Mouse (Mus musculus) forebrain, postnatal 0 days (tissue): ENCODE data around the gene Mis18bp1. TPM values are rescaled to one million over a fixed set of nuclear protein-coding genes. Genes with fewer than 3 reads are reported as not detected.
"Not testable (repeated sequence)": the region's sequence is repeated elsewhere in the genome, so short reads cannot be mapped to it uniquely, and the experiment has no call there.

Experiments
- ATAC-seq: fragments of 200-750 bp; cut with Nextera tagmentation; 2 replicates; pipeline ENCODE4 v1.8.0; 2017; ENCODE audit warnings: mild to moderate bottlenecking, moderate library complexity
- DNase-seq: peaks from one replicate; pipeline ENCODE4 v3.0.0-alpha.2; 2015
- H3K27ac ChIP-seq: fragments of 300-500 bp; sonication (generic); 2 replicates; pipeline ENCODE4 v1.5.1; 2014; ENCODE audit warnings: low read depth, mild to moderate bottlenecking, antibody characterized with exemption, low read length, moderate library complexity, mixed read lengths
- H3K27me3 ChIP-seq: fragments of 300-500 bp; sonication (generic); 2 replicates; pipeline ENCODE4 v1.6.1; 2014; ENCODE audit warnings: mild to moderate bottlenecking, low read length, mixed read lengths; ENCODE audit not compliant: insufficient read depth
- H3K36me3 ChIP-seq: fragments of 300-500 bp; sonication (generic); 2 replicates; pipeline ENCODE4 v1.6.1; 2014; ENCODE audit warnings: mild to moderate bottlenecking, moderate library complexity; ENCODE audit not compliant: insufficient read depth
- H3K4me1 ChIP-seq: fragments of 300-500 bp; sonication (generic); 2 replicates; pipeline ENCODE4 v1.6.1; 2014; ENCODE audit warnings: antibody characterized with exemption; ENCODE audit not compliant: insufficient read depth
- H3K4me2 ChIP-seq: fragments of 300-500 bp; sonication (generic); 2 replicates; pipeline ENCODE4 v1.6.1; 2014; ENCODE audit warnings: low read depth, mild to moderate bottlenecking, moderate library complexity
- H3K4me3 ChIP-seq: fragments of 300-500 bp; sonication (generic); 2 replicates; pipeline ENCODE4 v1.5.1; 2014; ENCODE audit warnings: low read depth, low read length, mixed read lengths
- H3K9ac ChIP-seq: fragments of 300-500 bp; sonication (generic); 2 replicates; pipeline ENCODE4 v1.6.1; 2014; ENCODE audit warnings: mild to moderate bottlenecking
- H3K9me3 ChIP-seq: fragments of 300-500 bp; sonication (generic); 2 replicates; pipeline ENCODE4 v1.6.1; 2016; ENCODE audit warnings: low read length
- CTCF ChIP-seq: sonication (generic); IDR thresholded peaks from 2 replicates; pipeline ENCODE4 v1.5.1; 2016; ENCODE audit warnings: antibody characterized with exemption, control low read depth, low read depth
- WGBS: fragments of 180-500 bp; shearing (Covaris S2); extraction: QIAGEN DNeasy Blood & Tissue Kit; methylation state at CpG from one replicate; pipeline ENCODE4 v1.1.7; 2014; 5-methylcytosine and 5-hydroxymethylcytosine counted together
- polyA plus RNA-seq: library from polyadenylated mRNA; unstranded; fragments of >200 nt; fragmentation: Nextera tagmentation; extraction: Ambion mirVana; gene quantifications from 2 replicates; pipeline ENCODE4 v1.2.1, GENCODE M21; 2015
- total RNA-seq: library from RNA; depleted of rRNA; stranded (reverse); fragments of >200 nt; gene quantifications from 2 replicates; pipeline ENCODE4 v1.2.3, GENCODE M21; 2014

Mis18bp1 gene
- total and polyA plus RNA-seq, 2 experiments from 2014 or later, result 5.9 to 8.2 TPM

DNA sequence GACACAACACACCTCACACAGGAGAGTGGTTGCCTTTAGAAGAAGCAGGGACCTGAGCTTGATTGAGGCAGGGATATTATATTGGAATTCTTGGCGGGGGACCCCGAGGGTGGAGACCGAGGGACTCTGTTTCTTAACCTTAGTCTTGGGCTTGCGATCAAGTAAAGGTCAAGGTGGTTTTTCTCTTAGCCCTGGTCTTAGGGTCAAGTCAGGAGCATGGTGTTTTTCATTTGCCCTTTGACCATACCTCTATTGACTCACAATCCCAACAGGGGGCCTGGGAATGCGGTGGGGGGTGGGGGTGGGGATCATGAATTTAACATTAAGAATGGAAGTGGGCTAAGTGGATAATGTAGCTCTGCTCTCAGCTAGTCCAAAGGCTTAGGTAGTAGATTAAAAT lies 1.3 kb upstream of the Mis18bp1 start:
- Histone ChIP-seq H3K27me3 (no peaks in the 10 kb centered on the region), H3K4me2 (no peak overlapping the region), H3K4me1 (no peaks in the 10 kb centered on the region), H3K9me3 (no peaks in the 10 kb centered on the region), H3K9ac (no peak overlapping the region), H3K36me3 (no peaks in the 10 kb centered on the region), H3K27ac (no peak overlapping the region), H3K4me3 (no peak overlapping the region)
- no peak for TF ChIP-seq CTCF
- DNase-seq (no peak), ATAC-seq (no peak)
- WGBS, result 86% methylated on average over 5 of the region's 5 CpGs

DNA sequence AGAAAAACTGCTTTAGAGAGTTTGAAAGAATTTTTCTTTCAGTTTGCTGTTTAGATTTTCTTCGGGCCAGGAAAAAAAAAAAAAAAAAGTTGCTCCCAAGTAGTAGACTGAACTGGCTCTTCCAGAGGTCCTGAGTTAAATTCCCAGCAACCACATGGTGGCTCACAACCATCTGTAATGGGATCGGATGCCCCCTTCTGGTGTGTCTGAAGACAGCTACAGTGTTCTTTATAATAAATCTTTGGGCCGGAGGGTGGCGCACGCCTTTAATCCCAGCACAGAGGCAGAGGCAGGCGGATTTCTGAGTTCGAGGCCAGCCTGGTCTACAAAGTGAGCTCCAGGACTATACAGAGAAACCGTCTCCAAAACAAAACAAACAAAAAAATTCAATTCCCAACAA lies 555 bp upstream of the Mis18bp1 start:
- 31% methylated on average over 8 of the region's 8 CpGs for WGBS
- Histone ChIP-seq H3K9ac (peak overlapping the region; percentile 59), H3K4me3 (peak overlapping the region; percentile 82), H3K27ac (peak overlapping the region; percentile 85), H3K4me2 (peak overlapping the region; percentile 65)
- peak; percentile 65 for TF ChIP-seq CTCF
- not testable (repeated sequence) for H3K9me3 ChIP-seq, H3K27me3 ChIP-seq, H3K36me3 ChIP-seq, DNase-seq, H3K4me1 ChIP-seq
- peak; percentile 51 for ATAC-seq

DNA sequence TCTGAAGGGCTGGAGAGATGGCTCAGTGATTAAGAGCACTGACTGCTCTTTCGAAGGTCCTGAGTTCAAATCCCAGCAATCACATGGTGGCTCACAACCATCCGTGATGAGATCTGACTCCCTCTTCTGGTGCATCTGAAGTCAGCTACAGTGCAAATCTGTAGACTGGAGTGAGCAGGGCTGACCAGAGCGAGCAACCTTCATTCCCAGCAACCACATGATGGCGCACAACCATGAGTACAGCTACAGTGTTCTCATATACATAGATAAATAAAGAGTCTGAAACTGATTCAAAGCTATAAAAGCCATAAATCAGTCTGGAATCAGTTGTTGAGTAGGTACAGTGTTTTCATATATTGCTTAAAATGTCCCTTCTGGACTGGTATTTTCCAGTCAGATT lies 36.3 kb downstream of the Mis18bp1 start:
- H3K27ac ChIP-seq, H3K4me1 ChIP-seq, H3K4me2 ChIP-seq, H3K27me3 ChIP-seq, H3K9me3 ChIP-seq, H3K36me3 ChIP-seq, H3K4me3 ChIP-seq, ATAC-seq, H3K9ac ChIP-seq, DNase-seq: not testable (repeated sequence)
- WGBS, result 89% methylated on average over 4 of the region's 4 CpGs

DNA sequence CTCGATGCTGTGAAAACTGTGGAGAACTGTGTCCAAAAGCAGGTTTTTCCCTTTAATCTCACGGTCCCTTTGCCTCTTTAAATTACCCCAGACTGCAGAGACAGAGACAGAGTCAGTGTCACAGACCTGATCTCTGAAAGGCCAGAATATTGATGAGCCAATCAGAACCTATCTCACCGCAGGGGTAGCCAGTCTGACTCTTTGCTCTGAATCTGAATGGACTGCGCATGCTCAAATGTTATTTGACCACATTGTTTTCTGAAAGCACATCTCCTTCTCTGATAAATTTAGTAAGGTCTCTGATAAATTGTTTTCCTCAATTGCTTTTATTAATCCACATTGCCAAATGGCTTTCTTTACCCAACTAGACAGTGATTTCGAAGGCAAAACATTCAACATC lies 53.0 kb downstream of the Mis18bp1 start:
- Histone ChIP-seq H3K4me1 (no peaks in the 10 kb centered on the region), H3K4me3 (no peak overlapping the region), H3K9me3 (no peaks in the 10 kb centered on the region), H3K9ac (no peak overlapping the region), H3K27ac (no peak overlapping the region), H3K36me3 (peaks cover 34% of the 10 kb centered on the region), H3K27me3 (no peaks in the 10 kb centered on the region), H3K4me2 (no peak overlapping the region)
- 91% methylated on average over 5 of the region's 5 CpGs for WGBS
- DNase-seq (no peak), ATAC-seq (no peak)
- no peak for TF ChIP-seq CTCF

DNA sequence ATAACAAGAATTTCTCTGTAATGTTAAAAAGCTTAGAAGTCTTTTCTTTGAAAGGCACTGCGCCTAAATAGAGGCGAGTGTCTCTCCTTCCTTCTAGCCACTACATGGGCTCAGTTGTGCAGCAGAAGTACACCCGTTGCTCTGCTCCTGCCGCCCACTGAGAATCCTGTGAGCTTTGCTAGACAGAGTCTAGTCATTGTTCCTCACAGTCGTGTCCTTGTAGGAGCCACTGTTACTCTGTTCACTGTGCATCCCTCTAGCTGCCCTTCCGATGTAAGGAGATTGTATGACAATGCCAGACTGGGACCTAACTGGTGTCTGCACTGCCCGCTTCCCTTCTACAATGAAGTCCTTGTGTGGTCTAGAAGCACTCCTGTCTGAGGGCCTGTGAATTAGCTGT lies 53.4 kb downstream of the Mis18bp1 start:
- Histone ChIP-seq H3K36me3 (peaks cover 35% of the 10 kb centered on the region), H3K4me3 (no peak overlapping the region), H3K4me1 (no peaks in the 10 kb centered on the region), H3K9ac (no peak overlapping the region), H3K9me3 (no peaks in the 10 kb centered on the region), H3K27ac (no peak overlapping the region), H3K4me2 (no peak overlapping the region), H3K27me3 (no peaks in the 10 kb centered on the region)
- 81% methylated on average over 7 of the region's 7 CpGs for WGBS
- DNase-seq (no peak), ATAC-seq (no peak)
- no peak for TF ChIP-seq CTCF

DNA sequence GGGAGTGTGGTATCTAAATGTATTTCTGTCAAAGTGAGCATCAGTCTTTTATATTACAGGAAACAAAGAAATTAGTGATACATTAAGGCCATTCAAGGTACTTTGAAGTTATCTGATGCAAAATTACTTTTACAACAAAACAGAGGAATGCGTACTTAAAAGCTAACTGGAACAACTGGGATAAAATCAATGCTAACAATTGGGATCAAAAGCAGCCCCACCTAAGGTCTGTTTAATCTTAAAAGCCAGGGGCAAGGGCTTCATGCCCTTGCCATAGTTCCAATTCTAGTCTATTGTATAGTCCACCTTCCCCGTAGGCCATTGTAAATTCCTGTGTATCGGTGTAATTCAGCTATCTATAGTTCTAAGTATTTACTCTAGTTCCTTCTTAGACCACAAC lies 57.4 kb downstream of the Mis18bp1 start:
- WGBS, result 96% methylated on average over 3 of the region's 3 CpGs
- not testable (repeated sequence) for H3K9me3 ChIP-seq, H3K9ac ChIP-seq, DNase-seq, ATAC-seq, H3K4me2 ChIP-seq, H3K4me3 ChIP-seq, H3K4me1 ChIP-seq, H3K27me3 ChIP-seq, H3K27ac ChIP-seq
- peaks cover 16% of the 10 kb centered on the region; the same call in 1 of the 2 replicates for H3K36me3 ChIP-seq

DNA sequence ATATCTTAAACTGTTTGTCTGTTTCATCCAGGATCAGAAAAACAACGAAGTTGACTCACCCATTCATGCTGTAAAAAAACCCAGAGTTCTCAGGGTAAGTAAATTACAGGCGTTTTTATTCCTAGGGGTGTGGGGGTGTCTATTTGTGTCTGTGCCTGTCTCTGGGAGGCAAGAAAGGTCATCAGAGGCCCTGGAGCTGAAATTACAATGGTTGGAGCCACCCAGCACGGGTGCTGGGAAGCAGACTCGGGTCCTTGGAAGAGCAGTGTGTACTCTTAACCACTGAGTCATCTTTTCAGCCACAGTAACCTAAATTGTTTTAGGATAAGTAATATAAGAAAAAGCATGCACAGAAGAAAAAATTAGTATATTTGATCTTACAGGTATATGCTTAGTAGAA lies 58.5 kb downstream of the Mis18bp1 start:
- Histone ChIP-seq H3K36me3 (peaks cover 10% of the 10 kb centered on the region; the same call in 1 of the 2 replicates), H3K9ac (no peak overlapping the region), H3K9me3 (no peaks in the 10 kb centered on the region), H3K4me3 (no peak overlapping the region), H3K27me3 (no peaks in the 10 kb centered on the region), H3K4me2 (no peak overlapping the region), H3K27ac (no peak overlapping the region), H3K4me1 (no peaks in the 10 kb centered on the region)
- TF ChIP-seq CTCF, result no peak
- no peak for ATAC-seq
- 91% methylated on average over 4 of the region's 4 CpGs for WGBS
- no peak for DNase-seq

DNA sequence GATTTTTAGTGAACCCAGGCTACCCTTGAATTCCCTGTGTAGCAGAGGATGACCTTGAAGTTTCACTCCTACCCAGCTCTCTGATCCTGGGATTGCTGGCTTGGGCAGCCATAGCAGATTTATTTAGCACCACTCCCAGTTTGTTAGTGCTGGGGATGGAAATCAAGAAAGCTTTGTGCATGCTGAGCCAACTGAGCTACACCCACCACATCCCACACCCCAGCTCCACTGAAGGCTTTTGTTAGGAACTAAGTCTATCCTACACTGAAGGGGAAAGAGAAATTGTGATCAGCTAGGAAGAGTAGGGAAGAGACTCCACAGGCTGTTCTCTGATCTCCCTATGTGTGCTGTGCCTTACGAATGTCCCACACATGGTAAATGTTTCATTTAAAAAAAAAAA lies 59.6 kb downstream of the Mis18bp1 start:
- no peak for TF ChIP-seq CTCF
- DNase-seq (no peak), ATAC-seq (no peak)
- peaks cover 9% of the 10 kb centered on the region; the same call in 1 of the 2 replicates for H3K36me3 ChIP-seq
- H3K9ac ChIP-seq, result no peak overlapping the region
- H3K4me2 ChIP-seq, result no peak overlapping the region
- WGBS, result 100% methylated on average over 1 of the region's 1 CpGs
- H3K27ac ChIP-seq, result no peak overlapping the region
- H3K4me3 ChIP-seq, result no peak overlapping the region
- H3K4me1 ChIP-seq, result no peaks in the 10 kb centered on the region
- no peaks in the 10 kb centered on the region for H3K27me3 ChIP-seq
- no peaks in the 10 kb centered on the region for H3K9me3 ChIP-seq
